Mouse (Mus musculus) kidney, postnatal 10 days (tissue): ENCODE measurements at regions not wholly inside any gene's neighbourhood (a gene's known extent, or its start where the extent isn't known, plus 50 kb on each side); places are given as distances from the start of the nearest gene placed in this dataset.

Source experiments
- DNase-seq: peaks from one replicate; pipeline ENCODE4 v3.0.0; 2021; ENCODE audit warnings: mixed read lengths

- DNase-seq = no peak
These were observed 103.9 kb upstream of the Sp4 start for GRCm38 (mm10) chr12:118405135-118405534.

GRCm38 (mm10) chr12:118404171-118404570, 102.9 kb upstream of the Sp4 start:
- DNase-seq = no peak

GRCm38 (mm10) chr12:118403519-118404087, 102.4 kb upstream of the Sp4 start:
- no peak for DNase-seq

- DNase-seq = no peak
These were observed 100.1 kb upstream of the Sp4 start for GRCm38 (mm10) chr12:118401377-118401776.

- DNase-seq = no peak
These were observed 90.4 kb upstream of the Sp4 start for GRCm38 (mm10) chr12:118391654-118392053.

DNA sequence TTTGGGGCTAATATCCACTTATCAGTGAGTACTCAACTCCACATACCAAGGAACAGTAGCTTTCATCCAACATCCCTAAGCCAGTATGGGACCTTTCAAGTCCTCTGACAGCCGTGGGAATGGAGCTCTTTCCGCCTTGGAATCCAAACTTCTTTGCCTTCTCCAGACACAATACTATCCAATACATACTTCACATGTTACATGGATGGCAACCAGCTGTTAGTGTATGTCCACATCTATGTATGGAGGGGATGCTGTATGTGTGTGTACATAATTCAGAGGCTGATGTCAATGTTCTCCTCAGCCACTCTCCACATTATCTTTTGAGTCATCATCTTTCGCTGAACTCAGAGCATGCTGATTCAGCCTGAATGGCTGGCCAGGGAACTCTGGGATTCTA, 79.8 kb upstream of the Sp4 start:
- no peak for DNase-seq

DNA sequence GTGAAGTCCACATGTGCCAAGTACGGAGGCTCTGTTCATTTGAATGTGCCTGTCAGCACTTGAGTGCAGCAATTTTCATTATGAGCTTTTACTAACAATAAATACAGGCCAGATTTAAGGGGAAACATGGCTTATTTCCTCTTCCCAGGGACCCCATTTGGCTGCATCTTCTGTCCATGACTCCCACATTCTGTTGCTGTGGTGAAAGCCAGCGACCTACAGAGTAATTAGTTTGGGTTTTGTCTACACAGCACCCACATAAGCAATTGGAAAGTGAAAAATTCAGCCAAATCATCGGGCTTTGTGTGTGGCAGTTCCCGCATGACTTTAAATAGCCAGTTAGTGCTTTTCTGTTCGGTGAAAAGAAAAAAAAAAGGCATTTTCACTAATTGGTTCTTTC, 76.7 kb upstream of the Sp4 start:
- DNase-seq = no peak

- DNase-seq = no peak
These were observed 75.6 kb upstream of the Sp4 start for GRCm38 (mm10) chr12:118376521-118377493.

- DNase-seq = no peak
These were observed 72.0 kb upstream of the Sp4 start for GRCm38 (mm10) chr12:118373250-118373649.

GRCm38 (mm10) chr12:118371905-118372304, 70.7 kb upstream of the Sp4 start:
- DNase-seq = no peak

- no peak for DNase-seq
These were observed 66.3 kb upstream of the Sp4 start for GRCm38 (mm10) chr12:118367307-118368076.

DNA sequence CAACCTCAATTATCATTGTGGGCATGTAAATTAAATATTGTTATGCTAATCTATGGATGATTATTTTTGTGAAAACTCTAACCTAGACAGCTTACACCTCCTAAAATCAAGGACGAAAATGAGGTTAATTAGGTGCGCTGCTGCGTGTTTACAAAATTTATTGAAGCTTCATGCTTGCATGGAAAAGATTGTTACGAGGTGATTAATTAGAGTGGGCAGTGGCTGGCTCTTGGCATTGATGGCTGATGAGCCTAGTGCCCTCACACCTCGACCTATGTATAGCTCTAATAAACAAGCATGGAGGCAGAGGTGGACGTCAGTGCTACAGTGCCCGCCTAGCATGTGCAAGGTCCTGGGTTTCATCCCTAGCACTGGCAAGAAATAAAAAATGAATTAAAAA, 51.6 kb upstream of the Sp4 start:
- DNase-seq = no peak

- DNase-seq = no peak
These were observed 50.2 kb upstream of the Sp4 start for GRCm38 (mm10) chr12:118351421-118351820.
